Mouse (Mus musculus): ENCODE results near the gene Nolc1.
A peak's percentile ranks its signal among the peaks of the same experiment; 100 is the strongest.

Nolc1 gene

GRCm38 (mm10) chr19:46041933-46042475 is 33.7 kb upstream of the Nolc1 start:
- peak; percentile 52 for DNase-seq (ENCODE audit: low read depth, low spot score)

GRCm38 (mm10) chr19:46042476-46043011 is 33.1 kb upstream of the Nolc1 start:
- DNase-seq (ENCODE audit: low read depth, low spot score): peak; percentile 68

GRCm38 (mm10) chr19:46043380-46043779 is 32.3 kb upstream of the Nolc1 start:
- DNase-seq (ENCODE audit: low read depth, low spot score): no peak

GRCm38 (mm10) chr19:46044271-46044992 is 31.2 kb upstream of the Nolc1 start, which contains the start of gene Pprc1:
Gene Pprc1 (plus strand): TSS chr19:46044886.
- peak; percentile 35 for DNase-seq (ENCODE audit: low read depth, low spot score)

- peak; percentile 85 for DNase-seq (ENCODE audit: low read depth, low spot score)
These were observed 30.5 kb upstream of the Nolc1 start, which contains the start of gene Ldb1 for GRCm38 (mm10) chr19:46044993-46045695. Gene Ldb1 (minus strand): TSS chr19:46045214.

GRCm38 (mm10) chr19:46045696-46046311 is 29.9 kb upstream of the Nolc1 start:
- peak; percentile 20 for DNase-seq (ENCODE audit: low read depth, low spot score)

GRCm38 (mm10) chr19:46046621-46047025 is 29.0 kb upstream of the Nolc1 start:
- no peak for DNase-seq (ENCODE audit: low read depth, low spot score)

GRCm38 (mm10) chr19:46047426-46047825 is 28.2 kb upstream of the Nolc1 start:
- no peak for DNase-seq (ENCODE audit: low read depth, low spot score)

- DNase-seq (ENCODE audit: low read depth, low spot score): no peak
These were observed 26.5 kb upstream of the Nolc1 start for GRCm38 (mm10) chr19:46049129-46049528.

GRCm38 (mm10) chr19:46050462-46050861 is 25.2 kb upstream of the Nolc1 start:
- peak; percentile 54 for DNase-seq (ENCODE audit: low read depth, low spot score)

GRCm38 (mm10) chr19:46055752-46056387 is 19.8 kb upstream of the Nolc1 start:
- DNase-seq (ENCODE audit: low read depth, low spot score): no peak

- peak; percentile 96 for DNase-seq (ENCODE audit: low read depth, low spot score)
These were observed 19.2 kb upstream of the Nolc1 start for GRCm38 (mm10) chr19:46056388-46056946.

- DNase-seq (ENCODE audit: low read depth, low spot score): peak; percentile 69
These were observed 18.6 kb upstream of the Nolc1 start for GRCm38 (mm10) chr19:46056947-46057607.

- DNase-seq (ENCODE audit: low read depth, low spot score): no peak
These were observed 17.2 kb upstream of the Nolc1 start for GRCm38 (mm10) chr19:46058466-46058865.

- DNase-seq (ENCODE audit: low read depth, low spot score): no peak
These were observed 14.8 kb upstream of the Nolc1 start for GRCm38 (mm10) chr19:46060845-46061244.

- no peak for DNase-seq (ENCODE audit: low read depth, low spot score)
These were observed 7.6 kb upstream of the Nolc1 start for GRCm38 (mm10) chr19:46068054-46068453.

GRCm38 (mm10) chr19:46073285-46073684 is 2.4 kb upstream of the Nolc1 start:
- no peak for DNase-seq (ENCODE audit: low read depth, low spot score)

GRCm38 (mm10) chr19:46074266-46074665 is 1.4 kb upstream of the Nolc1 start:
- no peak for DNase-seq (ENCODE audit: low read depth, low spot score)

- no peak for DNase-seq (ENCODE audit: low read depth, low spot score)
These were observed 2.9 kb downstream of the Nolc1 start for GRCm38 (mm10) chr19:46078535-46078934.

GRCm38 (mm10) chr19:46085185-46085584 is 9.5 kb downstream of the Nolc1 start:
- DNase-seq (ENCODE audit: low read depth, low spot score): no peak
